Mouse (Mus musculus): ENCODE data around the gene Atg13. TPM values are rescaled to one million over a fixed set of nuclear protein-coding genes. Genes with fewer than 3 reads are reported as not detected.

Atg13 gene
- polyA plus RNA-seq, 1 experiment from 2014 or later: 20.7 TPM

DNA sequence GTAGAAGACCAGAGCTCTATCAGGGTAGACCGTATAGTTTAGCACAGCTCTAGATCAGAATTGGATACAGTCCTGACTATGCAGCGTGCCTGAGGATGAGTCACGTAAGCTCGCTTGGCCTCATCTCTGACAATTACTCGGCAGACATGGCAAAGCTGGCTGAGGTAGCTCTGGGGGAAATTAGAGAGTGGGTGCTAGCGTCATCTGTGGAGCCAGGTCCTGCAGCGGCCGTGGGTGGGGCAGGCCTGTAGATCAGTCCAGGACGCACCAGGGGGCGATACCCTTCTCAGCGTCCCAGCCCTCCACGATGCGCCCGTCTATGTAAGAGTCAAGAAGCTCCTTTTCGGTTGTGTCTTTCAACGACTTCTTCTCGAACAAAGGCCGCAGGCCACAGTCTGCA lies 80.7 kb downstream of the Atg13 start:
- H3K36me3 ChIP-seq (ENCODE audit: inconsistent target): no peaks in the 10 kb centered on the region
- no peak overlapping the region for H3K27ac ChIP-seq
- 83% methylated on average over 18 of the region's 18 CpGs for WGBS (ENCODE audit: missing documents)
- H3K79me2 ChIP-seq (ENCODE audit: inconsistent target): no peaks in the 10 kb centered on the region
- H3K4me3 ChIP-seq (ENCODE audit: inconsistent target): no peak overlapping the region

DNA sequence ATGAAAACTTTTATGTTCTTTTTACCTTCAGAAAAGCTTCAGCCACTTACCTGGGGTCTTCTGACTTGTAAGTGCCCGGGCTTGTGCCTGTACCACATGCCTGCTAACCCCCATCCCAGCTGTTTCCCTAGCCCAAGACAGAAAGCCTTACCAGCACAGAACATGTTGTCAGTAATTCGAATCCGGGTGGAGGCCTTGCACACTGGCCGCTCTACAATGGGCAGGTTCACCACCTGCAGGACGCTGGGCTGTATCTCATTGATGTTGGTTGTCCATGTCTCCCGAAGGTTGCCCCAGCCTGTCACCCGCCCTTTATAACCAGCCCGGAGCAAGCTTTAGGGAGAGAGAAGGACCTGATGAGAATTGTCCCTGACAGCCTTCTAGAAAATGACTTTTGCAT lies 82.2 kb downstream of the Atg13 start:
- WGBS (ENCODE audit: missing documents): 98% methylated on average over 8 of the region's 8 CpGs
- H3K4me3 ChIP-seq (ENCODE audit: inconsistent target): no peak overlapping the region
- no peaks in the 10 kb centered on the region for H3K36me3 ChIP-seq (ENCODE audit: inconsistent target)
- no peak overlapping the region for H3K27ac ChIP-seq
- no peaks in the 10 kb centered on the region for H3K79me2 ChIP-seq (ENCODE audit: inconsistent target)

DNA sequence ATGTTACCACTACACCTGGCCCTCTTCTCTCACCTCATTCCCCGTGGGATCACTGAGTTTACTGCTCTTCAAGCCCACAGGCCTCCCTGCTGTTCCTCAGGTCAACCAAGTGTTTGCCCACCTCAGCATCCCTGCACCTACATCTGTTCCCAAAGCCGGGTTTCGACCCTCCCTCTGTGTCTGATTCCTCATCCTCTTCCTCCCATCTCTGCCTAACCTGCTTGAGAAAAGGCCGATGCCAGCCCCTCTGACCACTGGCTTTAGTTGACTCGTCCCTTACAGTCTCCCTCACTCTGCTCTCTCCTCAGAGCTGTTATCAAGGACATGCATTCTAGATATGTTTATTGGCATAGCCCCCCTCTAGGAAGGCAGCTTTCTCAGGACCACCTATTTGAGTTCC lies 82.9 kb downstream of the Atg13 start:
- no peak overlapping the region for H3K4me3 ChIP-seq (ENCODE audit: inconsistent target)
- WGBS (ENCODE audit: missing documents): 83% methylated on average over 5 of the region's 5 CpGs
- no peaks in the 10 kb centered on the region for H3K79me2 ChIP-seq (ENCODE audit: inconsistent target)
- no peaks in the 10 kb centered on the region for H3K36me3 ChIP-seq (ENCODE audit: inconsistent target)
- H3K27ac ChIP-seq: no peak overlapping the region

Other genes with a start within 250 kb of the Atg13 start
- 21.7 to 29.7 TPM (median 26.2 TPM) in 3 replicates for gene Ckap5, start 183.8 kb downstream of the Atg13 start, polyA plus RNA-seq (2018)
- gene F2, start 74.2 kb downstream of the Atg13 start, polyA plus RNA-seq (2018): not detected in 3 replicates
- gene Zfp408, start 60.8 kb downstream of the Atg13 start, polyA plus RNA-seq (2018): 7.1 to 9.6 TPM (median 7.2 TPM) in 3 replicates
- gene Arhgap1, start 60.7 kb downstream of the Atg13 start, polyA plus RNA-seq (2018): 71.8 to 86.9 TPM (median 78.6 TPM) in 3 replicates
- 2.3 to 5.9 TPM (median 4.5 TPM) in 3 replicates for gene Harbi1, start 276 bp upstream of the Atg13 start, polyA plus RNA-seq (2018)
- 17.9 to 25.2 TPM (median 19.3 TPM) in 3 replicates for gene Ambra1, start 19.6 kb upstream of the Atg13 start, polyA plus RNA-seq (2018)
- gene Chrm4, start 216.7 kb upstream of the Atg13 start, polyA plus RNA-seq (2018): not detected in 3 replicates
- 0.25 to 2.4 TPM (median 1.6 TPM) in 3 replicates for gene Mdk, start 221.7 kb upstream of the Atg13 start, polyA plus RNA-seq (2018)
- 0.09 TPM in 1 of 3 replicates, not detected in the others for gene Gm9821, start 235.1 kb upstream of the Atg13 start, polyA plus RNA-seq (2018)